Mouse (Mus musculus): Measurements from ENCODE around the gene Jmjd8.

Jmjd8 gene

GRCm38 (mm10) chr17:25879750-25880149 is 51.1 kb downstream of the Jmjd8 start:
- DNase-seq = no peak

DNA sequence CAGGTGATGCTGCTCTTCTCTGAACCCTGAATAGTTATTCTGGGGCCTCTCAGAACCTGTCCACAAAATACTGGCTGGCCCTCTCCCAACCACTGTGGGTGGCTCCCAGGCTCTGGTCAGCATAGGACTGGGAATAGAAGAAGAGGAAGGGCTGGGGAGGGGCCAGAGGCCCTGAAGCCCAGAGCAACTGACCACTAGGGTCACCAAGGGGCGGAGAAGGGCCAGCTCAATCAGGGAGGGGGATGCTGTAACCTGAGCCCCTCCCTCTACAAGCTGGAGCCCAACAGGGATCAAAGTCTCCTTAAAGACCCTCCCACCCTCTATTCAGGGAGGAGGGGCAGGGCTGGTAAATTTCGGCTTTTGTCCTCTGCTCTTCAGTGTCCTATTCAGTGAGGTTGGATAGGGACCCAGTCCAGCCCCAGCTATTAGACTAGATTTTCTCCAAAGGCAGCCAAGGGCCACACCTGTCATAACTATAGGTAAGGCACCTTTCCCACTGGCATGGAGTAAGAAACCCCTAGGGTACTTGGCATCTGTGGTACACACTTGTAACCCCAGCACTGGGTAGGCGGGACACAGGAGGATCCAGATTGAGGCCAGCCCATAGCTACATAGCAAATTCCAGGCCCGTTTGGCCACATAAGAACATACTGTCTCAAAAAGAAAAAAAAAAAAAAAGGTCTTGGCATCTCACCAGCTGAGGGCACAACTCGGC is 51.7 kb downstream of the Jmjd8 start, which contains the start of gene Wfikkn1:
TSS of gene Wfikkn1 (minus strand) at position 663 of the 715 bp plus-strand sequence.
- no peak for DNase-seq

DNA sequence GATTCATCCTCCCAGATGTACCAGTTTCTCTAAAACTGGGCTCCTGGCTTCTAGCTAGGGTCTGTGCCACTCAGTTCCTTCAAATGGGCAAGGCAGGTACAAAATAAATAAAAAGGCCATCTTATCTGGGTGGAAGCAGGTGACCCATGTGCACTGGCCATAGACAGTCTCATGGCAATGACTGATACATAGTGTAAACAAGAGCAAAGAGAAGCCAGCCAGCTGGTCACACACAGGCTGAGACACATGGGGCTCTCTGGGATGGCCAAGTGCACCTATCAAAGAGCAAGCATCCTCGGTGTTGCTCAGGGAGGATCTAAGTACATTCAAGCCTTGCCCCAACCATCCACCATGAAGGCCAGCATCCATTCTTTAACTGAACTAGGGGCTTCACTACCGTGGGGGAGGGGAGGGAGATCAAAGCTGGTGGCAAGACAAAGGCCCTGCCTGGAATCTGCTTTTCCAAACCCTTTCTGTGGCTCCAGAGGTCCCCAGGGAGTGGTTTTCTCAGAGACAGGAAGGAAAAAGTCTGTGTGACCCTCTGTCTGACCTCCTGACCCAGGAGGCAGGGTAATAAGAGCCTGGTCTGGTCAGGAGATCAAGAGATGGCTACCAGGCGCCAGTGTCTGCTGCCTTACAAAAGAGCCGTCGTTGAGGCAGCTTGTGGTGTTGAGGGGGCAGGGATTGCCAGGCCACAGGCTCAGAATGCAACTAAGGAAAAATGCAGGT is 52.4 kb downstream of the Jmjd8 start:
- DNase-seq = no peak
